Comparison of ENCODE assay signal across 15 mouse cellular contexts in genomic region chr1:152798125-152798524, GRCm38 (mm10). TPM values are rescaled to one million over a fixed set of nuclear protein-coding genes. Genes with fewer than 3 reads are reported as not detected.
A peak's percentile ranks its signal among the peaks of the same experiment; 100 is the strongest.
DNase-seq lines count a peak whose midpoint lies in the region; ATAC-seq lines count a peak whose summit lies in the region.
"Had no signal": no experiment of that assay in that cellular context is flagged by ENCODE, and none has a peak within 500 bp of the region (broad histone marks: within the 10 kb centered on the region; RNA-seq: fewer than 3 reads in every experiment).

No protein-coding gene starts in this region.

- no peaks in the 10 kb centered on the region for H3K9me3 ChIP-seq in kidney, embryonic 16.5 days (ENCODE audit: low read length)
- H3K9me3 ChIP-seq in heart, embryonic 14.5 days (ENCODE audit: control insufficient read depth, low read length), result no peaks in the 10 kb centered on the region
- H3K9me3 ChIP-seq: limb, embryonic 15.5 days had no signal

- no peaks in the 10 kb centered on the region for H3K27me3 ChIP-seq in kidney, embryonic 16.5 days (ENCODE audit: insufficient read depth, low read length)
- H3K27me3 ChIP-seq in heart, embryonic 14.5 days (ENCODE audit: control insufficient read depth, insufficient read depth, low read length), result no peaks in the 10 kb centered on the region
- H3K27me3 ChIP-seq: limb, embryonic 15.5 days had no signal

- no peak overlapping the region for H3K4me2 ChIP-seq in kidney, embryonic 16.5 days (replicated peaks; ENCODE audit: low read depth, low read length)
- no peak overlapping the region for H3K4me2 ChIP-seq in heart, embryonic 14.5 days (ENCODE audit: low read length)
- H3K4me2 ChIP-seq: limb, embryonic 15.5 days had no signal

- DNase-seq in kidney, adult 8-10 months, result no peak
- peak; percentile 95 for DNase-seq in MEL-GATA-1-ER (ENCODE audit: extremely low read depth, low read depth)
- no peak for DNase-seq in ovary, postnatal 10 days (ENCODE audit: low spot score)
- no peak for DNase-seq in thymus, postnatal 10 days (ENCODE audit: low spot score in 2 of 2)
- DNase-seq in gastrocnemius, postnatal 25 days, result no peak
- DNase-seq: forebrain, postnatal 0 days; layer of hippocampus, adult 9-11 months; right cerebral cortex, postnatal 25 days; thymus, postnatal 4 days had no signal

- ATAC-seq in kidney, embryonic 16.5 days (ENCODE audit: low FRiP score, low TSS enrichment), result peak; percentile 13; the same call in 1 of the 2 replicates
- ATAC-seq in heart, embryonic 14.5 days (ENCODE audit: insufficient number of reproducible peaks, insufficient read depth, low FRiP score, low read depth), result peak; percentile 42; the same call in 1 of the 2 replicates
- ATAC-seq: forebrain, postnatal 0 days; hindbrain, postnatal 0 days had no signal

- H3K79me2 ChIP-seq in macrophage (ENCODE audit: inconsistent target), result no peaks in the 10 kb centered on the region

- WGBS in kidney, embryonic 16.5 days, result 63% methylated on average over 9 of the region's 9 CpGs
- WGBS in heart, embryonic 14.5 days, result 60% methylated on average over 9 of the region's 9 CpGs
- 5% methylated on average over 8 of the region's 9 CpGs for WGBS in macrophage (ENCODE audit: missing documents)

- H3K4me1 ChIP-seq in kidney, embryonic 16.5 days (ENCODE audit: insufficient read depth, low read length), result peaks cover 14% of the 10 kb centered on the region
- peaks cover 9 to 16% of the 10 kb centered on the region in 2 experiments; a peak in 3 of 4 replicates for H3K4me1 ChIP-seq in heart, embryonic 14.5 days (ENCODE audit: control insufficient read depth in 2 of 2, insufficient read depth in 2 of 2, low read length in 2 of 2)

- H3K4me3 ChIP-seq in kidney, embryonic 16.5 days (ENCODE audit: low read length), result no peak overlapping the region
- no peak overlapping the region for H3K4me3 ChIP-seq in heart, embryonic 14.5 days (ENCODE audit: control insufficient read depth in 1 of 2, insufficient read depth in 1 of 2, low read depth in 1 of 2, low read length in 2 of 2)
- no peak overlapping the region for H3K4me3 ChIP-seq in macrophage (ENCODE audit: inconsistent target)
- H3K4me3 ChIP-seq: limb, embryonic 15.5 days had no signal

- no peaks in the 10 kb centered on the region for H3K36me3 ChIP-seq in kidney, embryonic 16.5 days (ENCODE audit: insufficient read depth, low read length)
- H3K36me3 ChIP-seq in heart, embryonic 14.5 days (ENCODE audit: control insufficient read depth, insufficient read depth, low read length), result no peaks in the 10 kb centered on the region
- no peaks in the 10 kb centered on the region for H3K36me3 ChIP-seq in macrophage (ENCODE audit: inconsistent target)
- H3K36me3 ChIP-seq: G1E; limb, embryonic 15.5 days had no signal

- no peak overlapping the region for H3K9ac ChIP-seq in kidney, embryonic 16.5 days (replicated peaks; ENCODE audit: low read length)
- H3K9ac ChIP-seq in heart, embryonic 14.5 days (ENCODE audit: low read length), result no peak overlapping the region
- H3K9ac ChIP-seq: forebrain, postnatal 0 days; limb, embryonic 15.5 days had no signal

- peak overlapping the region; percentile 58; the same call in 1 of the 2 replicates for H3K27ac ChIP-seq in kidney, embryonic 16.5 days (ENCODE audit: low read length)
- peak overlapping the region in 1 of 2 experiments; percentile 66; a peak in 2 of 4 replicates for H3K27ac ChIP-seq in heart, embryonic 14.5 days (replicated peaks in 1 of 2; ENCODE audit: control insufficient read depth in 1 of 2, insufficient read depth in 1 of 2, low read depth in 2 of 2, low read length in 2 of 2)
- H3K27ac ChIP-seq in macrophage, result peak overlapping the region; percentile 78
- H3K27ac ChIP-seq: hindbrain, postnatal 0 days; limb, embryonic 15.5 days had no signal

RNA-seq across cellular contexts. Expression of gene Ncf2, which starts 1.9 kb away (rescaled TPM):
- polyA plus RNA-seq in kidney, embryonic 16.5 days (2015; fragmentation: Nextera tagmentation; extraction: Ambion mirVana), result 6.7 and 7.8 TPM in 2 replicates
- 3.1 and 6.2 TPM in 2 replicates for polyA plus RNA-seq in heart, embryonic 14.5 days (2014; fragmentation: Nextera tagmentation; extraction: Ambion mirVana)
- total RNA-seq in macrophage (2018; cell fraction: chromatin; rRNA removed), result 100 to 1,000 TPM; 149 to 824 (median 286) TPM
- total RNA-seq in macrophage (2018; cell fraction: cytosol; rRNA removed), result 100 to 1,000 TPM; 110 to 209 (median 147) TPM
- total RNA-seq in macrophage (2018; cell fraction: nucleus; rRNA removed), result 100 to 1,000 TPM in 24 of 26 experiments, 10 to 100 TPM in 2; 91.3 to 363 (median 150) TPM
- polyA plus RNA-seq in macrophage (2018), result 145 to 195 TPM (median 164 TPM) in 3 replicates
- total RNA-seq in gastrocnemius, postnatal 25 days (2021), result 1 to 10 TPM; 1.2 TPM

RNA-seq across cellular contexts. Expression of gene Arpc5, which starts 31.8 kb away (rescaled TPM):
- 239 and 252 TPM in 2 replicates for polyA plus RNA-seq in kidney, embryonic 16.5 days (2015; fragmentation: Nextera tagmentation; extraction: Ambion mirVana)
- polyA plus RNA-seq in heart, embryonic 14.5 days (2014; fragmentation: Nextera tagmentation; extraction: Ambion mirVana), result 215 and 228 TPM in 2 replicates
- 100 to 1,000 TPM; 124 to 281 (median 185) TPM for total RNA-seq in macrophage (2018; cell fraction: chromatin; rRNA removed)
- 100 to 1,000 TPM; 463 to 648 (median 564) TPM for total RNA-seq in macrophage (2018; cell fraction: cytosol; rRNA removed)
- 100 to 1,000 TPM; 166 to 467 (median 306) TPM for total RNA-seq in macrophage (2018; cell fraction: nucleus; rRNA removed)
- 466 to 600 TPM (median 492 TPM) in 3 replicates for polyA plus RNA-seq in macrophage (2018)
- 10 to 100 TPM; 13.6 to 18.5 TPM for total RNA-seq in gastrocnemius, postnatal 25 days (2021)

RNA-seq across cellular contexts. Expression of gene Rgl1, which starts 32.0 kb away (rescaled TPM):
- polyA plus RNA-seq in kidney, embryonic 16.5 days (2015; fragmentation: Nextera tagmentation; extraction: Ambion mirVana), result 58.6 and 62.0 TPM in 2 replicates
- polyA plus RNA-seq in heart, embryonic 14.5 days (2014; fragmentation: Nextera tagmentation; extraction: Ambion mirVana), result 66.8 and 72.0 TPM in 2 replicates
- total RNA-seq in macrophage (2018; cell fraction: chromatin; rRNA removed), result 100 to 1,000 TPM in 25 of 26 experiments, 10 to 100 TPM in 1; 98.8 to 433 (median 225) TPM
- 100 to 1,000 TPM in 16 of 26 experiments, 10 to 100 TPM in 10; 68.8 to 191 (median 147) TPM for total RNA-seq in macrophage (2018; cell fraction: cytosol; rRNA removed)
- total RNA-seq in macrophage (2018; cell fraction: nucleus; rRNA removed), result 100 to 1,000 TPM in 25 of 26 experiments, 10 to 100 TPM in 1; 95.5 to 293 (median 207) TPM
- polyA plus RNA-seq in macrophage (2018), result 38.0 to 74.0 TPM (median 62.2 TPM) in 3 replicates
- total RNA-seq in gastrocnemius, postnatal 25 days (2021), result 10 to 100 TPM; 12.1 TPM

RNA-seq across cellular contexts. Expression of gene Apobec4, which starts 47.8 kb away (rescaled TPM):
- polyA plus RNA-seq in kidney, embryonic 16.5 days (2015; fragmentation: Nextera tagmentation; extraction: Ambion mirVana), result not detected in 2 replicates
- polyA plus RNA-seq in heart, embryonic 14.5 days (2014; fragmentation: Nextera tagmentation; extraction: Ambion mirVana), result not detected in 2 replicates
- total RNA-seq in macrophage (2018; cell fraction: chromatin; rRNA removed), result not detected
- under 1 TPM in 11 of 26 experiments, not detected in 15; 0.07 to 0.30 (median 0.14) TPM for total RNA-seq in macrophage (2018; cell fraction: cytosol; rRNA removed)
- not detected for total RNA-seq in macrophage (2018; cell fraction: nucleus; rRNA removed)
- polyA plus RNA-seq in macrophage (2018), result not detected in 3 replicates
- total RNA-seq in gastrocnemius, postnatal 25 days (2021), result not detected
- total RNA-seq: hindbrain, postnatal 0 days had no signal
- polyA plus RNA-seq: G1E; hindbrain, postnatal 0 days; limb, embryonic 15.5 days had no signal

Comparison
In these comparisons a context has a peak if more than half of its experiments do, and no peak if none do; other contexts are left out.
1. RNA of gene Ncf2, which starts 1.9 kb away (polyA plus RNA-seq): 145 to 195 TPM in macrophage; 6.7 to 7.8 TPM in kidney, embryonic 16.5 days and 3.1 to 6.2 TPM in heart, embryonic 14.5 days; every median in the first group is over 10 times any median in the second.